Comparison of ENCODE assay signal across 8 mouse cellular contexts in genomic region chr10:120201131-120201921, GRCm38 (mm10). TPM values are rescaled to one million over a fixed set of nuclear protein-coding genes. Genes with fewer than 3 reads are reported as not detected.
DNase-seq lines count a peak whose midpoint lies in the region; ATAC-seq lines count a peak whose summit lies in the region.

Tmbim4 (plus strand) TSS chr10:120201590.

- peak within 1 kb of the TSS; percentile 51 to 52 for H3K4me3 ChIP-seq in heart, embryonic 14.5 days (ENCODE audit: control insufficient read depth in 1 of 2, insufficient read depth in 1 of 2, low read depth in 1 of 2, low read length in 2 of 2)
- H3K4me3 ChIP-seq in liver, embryonic 15.5 days (replicated peaks): peak within 1 kb of the TSS; percentile 61

- peak within 1 kb of the TSS; percentile 67 for H3K9ac ChIP-seq in heart, embryonic 14.5 days (ENCODE audit: low read length)
- H3K9ac ChIP-seq in liver, embryonic 15.5 days: peak within 1 kb of the TSS; percentile 33

- peak within 1 kb of the TSS; percentile 94 for H3K4me2 ChIP-seq in heart, embryonic 14.5 days (ENCODE audit: low read length)
- peak within 1 kb of the TSS; percentile 88 for H3K4me2 ChIP-seq in liver, embryonic 15.5 days

- peaks cover 3% of the 10 kb centered on the region for H3K27me3 ChIP-seq in heart, embryonic 14.5 days (ENCODE audit: control insufficient read depth, insufficient read depth, low read length)
- peaks cover 17% of the 10 kb centered on the region for H3K27me3 ChIP-seq in liver, embryonic 15.5 days

- no peaks in the 10 kb centered on the region for H3K36me3 ChIP-seq in heart, embryonic 14.5 days (ENCODE audit: control insufficient read depth, insufficient read depth, low read length)
- H3K36me3 ChIP-seq in liver, embryonic 15.5 days (replicated peaks): no peaks in the 10 kb centered on the region

- H3K9me3 ChIP-seq in heart, embryonic 14.5 days (ENCODE audit: control insufficient read depth, low read length): no peaks in the 10 kb centered on the region
- H3K9me3 ChIP-seq in liver, embryonic 15.5 days (replicated peaks): no peaks in the 10 kb centered on the region

- peak in 1 of 2 experiments; percentile 19 for DNase-seq in left cerebral cortex, adult 18-20 months (ENCODE audit: low spot score in 2 of 2)
- no peak for DNase-seq in left cerebral cortex, adult 11 months (ENCODE audit: low spot score)
- peak; percentile 81 for DNase-seq in kidney, postnatal 10 days
- DNase-seq in neural tube, embryonic 10.5 days (ENCODE audit: extremely low spot score, low spot score): peak; percentile 71
- DNase-seq in testis, postnatal 10 days (ENCODE audit: low spot score): peak; percentile 74

- WGBS in heart, embryonic 14.5 days: 2% methylated on average over 64 of the region's 65 CpGs
- 2% methylated on average over 65 of the region's 65 CpGs for WGBS in liver, embryonic 15.5 days (ENCODE audit: insufficient replicate concordance)

- peak; percentile 95 for ATAC-seq in erythroblast, adult 5-6 weeks (replicated peaks; ENCODE audit: low FRiP score, poor library complexity, severe bottlenecking)
- ATAC-seq in heart, embryonic 14.5 days (ENCODE audit: insufficient number of reproducible peaks, insufficient read depth, low FRiP score, low read depth): peak; percentile 66
- ATAC-seq in liver, embryonic 15.5 days (ENCODE audit: insufficient read depth): peak; percentile 83

- H3K27ac ChIP-seq in heart, embryonic 14.5 days (replicated peaks in 1 of 2; ENCODE audit: control insufficient read depth in 1 of 2, insufficient read depth in 1 of 2, low read depth in 2 of 2, low read length in 2 of 2): no peak within 1 kb of the TSS
- H3K27ac ChIP-seq in liver, embryonic 15.5 days (replicated peaks): peak within 1 kb of the TSS; percentile 66

- H3K4me1 ChIP-seq in heart, embryonic 14.5 days (ENCODE audit: control insufficient read depth in 2 of 2, insufficient read depth in 2 of 2, low read length in 2 of 2): no peaks in the 10 kb centered on the region
- H3K4me1 ChIP-seq in liver, embryonic 15.5 days (replicated peaks): peaks cover 13% of the 10 kb centered on the region

RNA-seq across cellular contexts. Expression of gene Tmbim4, which starts in this region (rescaled TPM):
- 10 to 100 TPM; 59.8 to 65.0 TPM for total RNA-seq in left cerebral cortex, adult 18-20 months (2021)
- 53.4 and 61.2 TPM in 2 replicates for total RNA-seq in erythroblast, adult 5-6 weeks (2015; ENCODE audit: low replicate concordance)
- total RNA-seq in erythroblast, adult 5-6 weeks (2017; ENCODE audit: low replicate concordance): 48.5 and 53.2 TPM in 2 replicates
- 116 and 130 TPM in 2 replicates for polyA plus RNA-seq in heart, embryonic 14.5 days (2014; fragmentation: Nextera tagmentation; extraction: Ambion mirVana)
- polyA plus RNA-seq in liver, embryonic 15.5 days (2015; fragmentation: Nextera tagmentation; extraction: Ambion mirVana): 75.4 and 78.6 TPM in 2 replicates
